Mouse (Mus musculus): Measurements from ENCODE around the gene Klf7.

Gene Klf7

GRCm38 (mm10) chr1:64061488-64061887 lies 60.6 kb downstream of the Klf7 start:
- DNase-seq (ENCODE audit: low read depth, low spot score): no peak
- Histone ChIP-seq H3K36me3 (ENCODE audit: control insufficient read depth, insufficient read depth, low read length, poor library complexity, severe bottlenecking) (no peaks in the 10 kb centered on the region; the same call in 1 of the 2 replicates), H3K27me3 (ENCODE audit: control insufficient read depth, insufficient read depth, low read length, poor library complexity, severe bottlenecking) (no peaks in the 10 kb centered on the region; the same call in 1 of the 2 replicates)

GRCm38 (mm10) chr1:64060699-64061454 lies 61.2 kb downstream of the Klf7 start:
- no peaks in the 10 kb centered on the region; the same call in 1 of the 2 replicates for H3K27me3 ChIP-seq (ENCODE audit: control insufficient read depth, insufficient read depth, low read length, poor library complexity, severe bottlenecking)
- no peaks in the 10 kb centered on the region; the same call in 1 of the 2 replicates for H3K36me3 ChIP-seq (ENCODE audit: control insufficient read depth, insufficient read depth, low read length, poor library complexity, severe bottlenecking)
- no peak for DNase-seq (ENCODE audit: low read depth, low spot score)

DNA sequence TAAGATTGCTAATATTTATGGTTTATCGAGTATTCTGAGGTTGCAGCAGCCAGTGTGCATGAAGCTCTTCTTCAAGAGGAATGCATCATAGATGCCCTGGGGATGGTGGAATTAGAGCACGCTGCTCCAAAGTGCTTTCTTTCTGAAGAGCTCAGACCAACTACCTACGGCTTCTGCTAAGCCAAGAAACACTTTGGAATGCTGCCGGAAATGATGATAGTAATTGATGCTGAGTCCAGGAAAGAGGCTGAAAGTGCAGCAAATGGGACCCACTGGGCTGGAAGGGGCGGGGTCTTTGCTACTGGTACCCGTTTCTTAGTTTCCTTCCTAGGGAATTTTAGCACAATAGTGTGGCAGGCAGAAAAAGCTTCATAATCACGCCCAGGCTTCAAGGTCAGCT lies 62.0 kb downstream of the Klf7 start:
- Histone ChIP-seq H3K27me3 (ENCODE audit: control insufficient read depth, insufficient read depth, low read length, poor library complexity, severe bottlenecking) (no peaks in the 10 kb centered on the region; the same call in 1 of the 2 replicates), H3K36me3 (ENCODE audit: control insufficient read depth, insufficient read depth, low read length, poor library complexity, severe bottlenecking) (no peaks in the 10 kb centered on the region; the same call in 1 of the 2 replicates)
- no peak for DNase-seq (ENCODE audit: low read depth, low spot score)

- no peaks in the 10 kb centered on the region; the same call in 1 of the 2 replicates for H3K27me3 ChIP-seq (ENCODE audit: control insufficient read depth, insufficient read depth, low read length, poor library complexity, severe bottlenecking)
- no peaks in the 10 kb centered on the region for H3K36me3 ChIP-seq (ENCODE audit: control insufficient read depth, insufficient read depth, low read length, poor library complexity, severe bottlenecking)
- no peak for DNase-seq (ENCODE audit: low read depth, low spot score)
Measured at GRCm38 (mm10) chr1:64056541-64056940, 65.5 kb downstream of the Klf7 start.

- no peaks in the 10 kb centered on the region for H3K27me3 ChIP-seq (ENCODE audit: control insufficient read depth, insufficient read depth, low read length, poor library complexity, severe bottlenecking)
- no peaks in the 10 kb centered on the region for H3K36me3 ChIP-seq (ENCODE audit: control insufficient read depth, insufficient read depth, low read length, poor library complexity, severe bottlenecking)
- no peak for DNase-seq (ENCODE audit: low read depth, low spot score)
Measured at GRCm38 (mm10) chr1:64055978-64056377, 66.1 kb downstream of the Klf7 start.

GRCm38 (mm10) chr1:64055210-64055609 lies 66.9 kb downstream of the Klf7 start:
- no peak for DNase-seq (ENCODE audit: low read depth, low spot score)
- no peaks in the 10 kb centered on the region for H3K27me3 ChIP-seq (ENCODE audit: control insufficient read depth, insufficient read depth, low read length, poor library complexity, severe bottlenecking)
- no peaks in the 10 kb centered on the region for H3K36me3 ChIP-seq (ENCODE audit: control insufficient read depth, insufficient read depth, low read length, poor library complexity, severe bottlenecking)

- Histone ChIP-seq H3K27me3 (ENCODE audit: control insufficient read depth, insufficient read depth, low read length, poor library complexity, severe bottlenecking) (no peaks in the 10 kb centered on the region), H3K36me3 (ENCODE audit: control insufficient read depth, insufficient read depth, low read length, poor library complexity, severe bottlenecking) (no peaks in the 10 kb centered on the region)
- peak; percentile 9 for DNase-seq (ENCODE audit: low read depth, low spot score)
Measured at GRCm38 (mm10) chr1:64052069-64052750, 69.9 kb downstream of the Klf7 start.

DNA sequence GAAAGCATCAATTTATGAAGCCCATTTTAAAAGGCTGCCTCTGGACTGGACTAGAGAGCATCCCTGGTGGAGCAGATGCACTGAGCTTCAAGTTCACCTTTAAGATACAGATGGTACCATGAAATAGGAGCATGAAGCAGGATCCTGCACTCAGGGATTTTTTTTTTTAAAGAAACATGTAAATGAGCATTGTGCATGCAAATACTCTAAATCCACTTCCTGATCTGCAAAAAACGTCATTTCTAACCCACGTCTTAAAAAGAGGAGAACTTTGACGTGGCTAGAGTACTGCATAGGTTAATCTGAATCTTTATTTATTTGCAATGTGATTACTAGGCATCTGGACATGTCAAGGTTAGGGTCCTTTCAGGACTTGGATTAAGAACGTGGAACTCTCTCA lies 73.5 kb downstream of the Klf7 start:
- DNase-seq (ENCODE audit: low read depth, low spot score): peak; percentile 44
- Histone ChIP-seq H3K27me3 (ENCODE audit: control insufficient read depth, insufficient read depth, low read length, poor library complexity, severe bottlenecking) (no peaks in the 10 kb centered on the region), H3K36me3 (ENCODE audit: control insufficient read depth, insufficient read depth, low read length, poor library complexity, severe bottlenecking) (no peaks in the 10 kb centered on the region)

GRCm38 (mm10) chr1:64046802-64047156 lies 75.3 kb downstream of the Klf7 start:
- no peak for DNase-seq (ENCODE audit: low read depth, low spot score)
- no peaks in the 10 kb centered on the region for H3K27me3 ChIP-seq (ENCODE audit: control insufficient read depth, insufficient read depth, low read length, poor library complexity, severe bottlenecking)
- no peaks in the 10 kb centered on the region; the same call in 1 of the 2 replicates for H3K36me3 ChIP-seq (ENCODE audit: control insufficient read depth, insufficient read depth, low read length, poor library complexity, severe bottlenecking)

DNA sequence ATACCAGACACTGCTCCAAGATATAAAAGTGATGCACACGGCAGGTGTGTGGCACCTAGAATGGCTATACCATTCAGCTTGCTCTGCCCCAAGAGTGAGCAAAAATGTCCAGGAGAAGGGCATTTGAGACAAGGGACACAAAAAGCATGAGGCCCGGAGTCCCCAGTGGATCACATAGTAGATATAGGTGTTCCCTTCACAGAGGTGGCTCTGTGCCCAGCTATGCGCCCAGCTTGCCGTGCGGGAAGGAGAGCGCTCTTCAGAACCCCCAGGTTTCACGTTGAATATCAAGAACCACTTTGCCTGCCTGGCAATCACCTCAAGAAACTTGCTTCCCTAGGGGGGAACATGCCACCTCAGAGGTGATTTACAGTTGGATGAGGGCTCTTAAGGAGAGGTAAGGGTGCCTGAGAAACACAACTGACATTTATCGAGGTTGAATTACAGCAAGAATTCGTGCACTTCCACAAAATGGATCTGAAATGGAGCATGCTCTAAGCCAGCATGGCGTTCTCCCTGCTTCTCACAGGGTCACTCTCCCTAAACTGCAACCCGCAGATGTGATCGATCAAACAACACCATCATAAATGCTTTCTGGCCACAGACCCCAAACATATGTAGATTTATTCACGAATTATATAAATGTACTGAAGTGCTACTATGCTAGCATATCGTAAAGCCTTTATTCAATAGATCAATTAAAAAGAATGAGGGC lies 75.8 kb downstream of the Klf7 start:
- no peak for DNase-seq (ENCODE audit: low read depth, low spot score)
- no peaks in the 10 kb centered on the region for H3K27me3 ChIP-seq (ENCODE audit: control insufficient read depth, insufficient read depth, low read length, poor library complexity, severe bottlenecking)
- H3K36me3 ChIP-seq (ENCODE audit: control insufficient read depth, insufficient read depth, low read length, poor library complexity, severe bottlenecking): no peaks in the 10 kb centered on the region; the same call in 1 of the 2 replicates

DNA sequence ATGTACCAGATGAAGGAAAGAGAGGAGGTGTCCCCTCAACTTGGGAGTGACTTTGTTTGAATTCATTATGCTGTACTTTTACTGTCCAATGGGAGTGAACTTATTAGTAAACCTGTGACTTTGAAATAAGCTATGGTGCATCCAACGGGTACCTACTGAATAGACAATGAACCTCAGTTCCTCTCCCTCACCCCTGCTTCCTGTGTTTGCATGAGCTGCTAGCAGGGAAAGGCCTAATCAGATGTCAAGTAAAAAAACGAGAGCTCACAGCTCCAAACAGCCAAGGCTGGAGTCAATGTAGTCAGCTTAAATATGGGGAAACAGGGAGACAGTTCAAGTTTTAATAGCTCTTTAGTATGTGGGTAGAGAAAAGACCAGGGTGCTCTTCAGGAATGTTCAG lies 77.5 kb downstream of the Klf7 start:
- H3K27me3 ChIP-seq (ENCODE audit: control insufficient read depth, insufficient read depth, low read length, poor library complexity, severe bottlenecking): no peaks in the 10 kb centered on the region
- DNase-seq (ENCODE audit: low read depth, low spot score): peak; percentile 25
- peaks cover 5% of the 10 kb centered on the region; the same call in 1 of the 2 replicates for H3K36me3 ChIP-seq (ENCODE audit: control insufficient read depth, insufficient read depth, low read length, poor library complexity, severe bottlenecking)

- DNase-seq (ENCODE audit: low read depth, low spot score): no peak
- Histone ChIP-seq H3K27me3 (ENCODE audit: control insufficient read depth, insufficient read depth, low read length, poor library complexity, severe bottlenecking) (no peaks in the 10 kb centered on the region), H3K36me3 (ENCODE audit: control insufficient read depth, insufficient read depth, low read length, poor library complexity, severe bottlenecking) (peaks cover 5% of the 10 kb centered on the region; the same call in 1 of the 2 replicates)
Measured at GRCm38 (mm10) chr1:64040831-64041383, 81.2 kb downstream of the Klf7 start.

DNA sequence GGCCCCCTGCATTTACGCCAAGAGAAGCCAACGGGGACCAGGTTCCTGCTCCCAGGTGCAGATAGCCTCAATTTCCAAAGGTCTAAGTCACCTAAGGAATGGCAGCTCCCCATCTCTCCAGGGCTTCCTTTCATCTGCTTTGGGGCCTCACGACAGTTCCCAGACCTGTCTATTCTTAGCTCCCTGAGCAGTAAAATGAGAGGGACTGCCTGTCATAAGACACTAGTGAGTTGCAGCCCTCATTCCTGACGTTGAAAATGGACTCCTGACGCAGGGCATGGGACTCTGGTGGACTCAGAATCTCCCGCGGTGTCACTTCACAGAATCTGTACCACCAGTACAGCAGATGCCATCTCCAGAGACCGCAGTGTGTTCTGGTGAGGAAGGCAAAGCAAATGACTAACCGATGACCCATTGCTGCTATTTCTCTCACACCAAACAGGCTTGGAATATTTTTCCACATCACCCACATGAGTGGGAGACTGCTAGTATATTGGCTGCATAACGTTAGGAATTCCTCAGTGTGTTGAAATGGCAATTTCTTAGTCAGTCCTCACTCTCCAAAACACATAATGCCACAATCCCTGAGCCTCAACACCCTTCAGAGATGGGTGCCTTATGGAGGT lies 81.9 kb downstream of the Klf7 start:
- H3K36me3 ChIP-seq (ENCODE audit: control insufficient read depth, insufficient read depth, low read length, poor library complexity, severe bottlenecking): peaks cover 5% of the 10 kb centered on the region; the same call in 1 of the 2 replicates
- DNase-seq (ENCODE audit: low read depth, low spot score): no peak
- H3K27me3 ChIP-seq (ENCODE audit: control insufficient read depth, insufficient read depth, low read length, poor library complexity, severe bottlenecking): no peaks in the 10 kb centered on the region

- Histone ChIP-seq H3K36me3 (ENCODE audit: control insufficient read depth, insufficient read depth, low read length, poor library complexity, severe bottlenecking) (peaks cover 5% of the 10 kb centered on the region; the same call in 1 of the 2 replicates), H3K27me3 (ENCODE audit: control insufficient read depth, insufficient read depth, low read length, poor library complexity, severe bottlenecking) (no peaks in the 10 kb centered on the region)
- DNase-seq (ENCODE audit: low read depth, low spot score): no peak
Measured at GRCm38 (mm10) chr1:64038343-64038742, 83.7 kb downstream of the Klf7 start.
